Mouse (Mus musculus) small intestine, adult 2 months (tissue): ENCODE data around the gene Sntb2. TPM values are rescaled to one million over a fixed set of nuclear protein-coding genes. Genes with fewer than 3 reads are reported as not detected.

ENCODE experiments used
- H3K27ac ChIP-seq: fragments of 200-500 bp; 2 replicates; pipeline ENCODE4 v1.5.1; 2012; ENCODE audit warnings: low read depth, low read length, control low read depth, inconsistent platforms; ENCODE audit not compliant: insufficient read depth
- H3K27me3 ChIP-seq: fragments of 200-500 bp; 2 replicates; pipeline ENCODE4 v1.6.1; 2012; ENCODE audit warnings: mild to moderate bottlenecking, moderate library complexity, low read length, inconsistent platforms; ENCODE audit not compliant: control insufficient read depth, insufficient read depth
- H3K36me3 ChIP-seq: fragments of 200-500 bp; 2 replicates; pipeline ENCODE4 v1.6.1; 2012; ENCODE audit warnings: mild to moderate bottlenecking, low read length, control low read depth, inconsistent platforms; ENCODE audit not compliant: control insufficient read depth, insufficient read depth
- H3K4me1 ChIP-seq: fragments of 200-500 bp; 2 replicates; pipeline ENCODE4 v1.6.1; 2012; ENCODE audit warnings: low read length, inconsistent platforms, mixed read lengths; ENCODE audit not compliant: control insufficient read depth, insufficient read depth, insufficient read length
- H3K4me3 ChIP-seq: fragments of 200-500 bp; 2 replicates; pipeline ENCODE4 v1.5.1; 2012; ENCODE audit warnings: low read depth, mild to moderate bottlenecking, control low read depth, inconsistent platforms, low read length, moderate library complexity
- CTCF ChIP-seq: fragments of 200-500 bp; IDR thresholded peaks from 2 replicates; pipeline ENCODE4 v1.5.1; 2012; ENCODE audit warnings: low read depth, mild to moderate bottlenecking, control low read depth, inconsistent platforms, low read length, moderate library complexity, mixed read lengths; ENCODE audit not compliant: insufficient replicate concordance, insufficient read length; ENCODE audit errors: extremely low read depth
- POLR2A ChIP-seq: fragments of 200-500 bp; IDR thresholded peaks from 2 replicates; pipeline ENCODE4 v1.6.1; 2012; ENCODE audit warnings: low read depth, mild to moderate bottlenecking, control low read depth, inconsistent platforms, low read length, moderate library complexity
- WGBS: fragments of 180-500 bp; shearing (Covaris S2); methylation state at CpG from one replicate; pipeline ENCODE4 v1.1.7; 2018; 5-methylcytosine and 5-hydroxymethylcytosine counted together
- polyA plus RNA-seq: library from polyadenylated mRNA; depleted of rRNA; stranded (reverse); fragments of >200 nt; gene quantifications from 2 replicates; pipeline ENCODE4 v1.2.3, GENCODE M21; 2012

Sntb2 gene
- polyA plus RNA-seq, 1 experiment: 2.7 TPM

DNA sequence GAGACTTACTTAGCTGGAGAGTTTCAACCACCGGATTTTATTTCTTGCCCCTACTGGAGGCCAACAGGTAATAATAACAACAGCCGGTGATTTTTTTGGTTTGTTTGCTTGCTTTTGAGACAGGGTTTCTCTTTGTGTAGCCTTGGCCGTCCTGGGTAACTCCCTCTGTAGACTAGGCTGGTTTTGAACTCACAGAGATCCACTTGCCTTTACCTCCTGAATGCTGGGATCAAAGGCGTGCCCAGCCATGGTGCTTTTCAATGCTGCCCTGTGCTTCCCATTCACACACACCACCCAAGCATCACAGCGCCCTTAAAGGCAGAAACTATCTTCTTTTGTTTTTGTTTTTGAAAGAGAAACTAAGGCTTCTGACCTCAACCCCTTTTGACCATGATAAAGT lies 5.6 kb upstream of the Sntb2 start:
- Histone ChIP-seq H3K36me3 (no peaks in the 10 kb centered on the region), H3K27me3 (no peaks in the 10 kb centered on the region), H3K4me3 (no peak overlapping the region), H3K27ac (peak overlapping the region; percentile 33), H3K4me1 (peaks cover 3% of the 10 kb centered on the region; the same call in 1 of the 2 replicates)
- TF ChIP-seq CTCF: no peak
- no peak for TF ChIP-seq POLR2A
- WGBS: 79% methylated on average over 5 of the region's 5 CpGs

DNA sequence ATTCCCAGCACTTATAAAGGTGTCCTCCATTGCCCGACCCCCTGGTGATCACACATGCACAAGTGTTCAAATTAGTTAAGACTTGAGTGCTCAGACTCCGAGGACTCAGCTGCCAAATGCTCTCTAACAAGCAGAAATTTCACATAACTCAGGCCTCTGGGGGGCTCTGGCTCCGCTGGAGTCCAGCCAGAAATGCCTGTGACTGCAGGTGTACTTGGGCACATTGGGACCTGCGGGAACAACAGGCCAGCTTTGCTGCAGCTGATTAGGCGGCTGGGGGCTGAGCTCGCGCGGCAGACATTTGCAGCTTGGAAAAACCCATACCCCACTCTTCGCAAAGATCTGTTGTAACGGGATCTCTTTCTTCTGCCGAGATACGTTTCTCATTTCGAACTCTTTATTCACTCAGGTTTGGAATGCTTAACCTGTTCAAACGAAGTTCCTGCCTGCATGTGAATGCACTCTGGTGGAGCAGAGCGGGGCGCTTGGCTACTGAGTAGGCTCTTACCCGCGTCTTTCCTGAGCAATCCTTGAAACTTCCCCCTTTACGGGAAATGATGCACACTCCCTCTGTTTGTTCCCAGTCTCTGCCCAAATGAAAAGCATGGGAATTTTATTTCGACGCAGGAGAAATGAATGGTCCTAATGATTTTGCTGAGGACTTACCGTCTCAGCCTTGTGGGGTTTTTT lies 3.0 kb upstream of the Sntb2 start:
- Histone ChIP-seq H3K27ac (0 out of 2 replicates have a peak overlapping the region, but pooled peaks have one; percentile 15), H3K27me3 (no peaks in the 10 kb centered on the region), H3K4me3 (no peak overlapping the region), H3K36me3 (no peaks in the 10 kb centered on the region), H3K4me1 (peaks cover 2% of the 10 kb centered on the region; the same call in 1 of the 2 replicates)
- WGBS: 38% methylated on average over 22 of the region's 22 CpGs
- TF ChIP-seq POLR2A: no peak
- TF ChIP-seq CTCF: no peak

DNA sequence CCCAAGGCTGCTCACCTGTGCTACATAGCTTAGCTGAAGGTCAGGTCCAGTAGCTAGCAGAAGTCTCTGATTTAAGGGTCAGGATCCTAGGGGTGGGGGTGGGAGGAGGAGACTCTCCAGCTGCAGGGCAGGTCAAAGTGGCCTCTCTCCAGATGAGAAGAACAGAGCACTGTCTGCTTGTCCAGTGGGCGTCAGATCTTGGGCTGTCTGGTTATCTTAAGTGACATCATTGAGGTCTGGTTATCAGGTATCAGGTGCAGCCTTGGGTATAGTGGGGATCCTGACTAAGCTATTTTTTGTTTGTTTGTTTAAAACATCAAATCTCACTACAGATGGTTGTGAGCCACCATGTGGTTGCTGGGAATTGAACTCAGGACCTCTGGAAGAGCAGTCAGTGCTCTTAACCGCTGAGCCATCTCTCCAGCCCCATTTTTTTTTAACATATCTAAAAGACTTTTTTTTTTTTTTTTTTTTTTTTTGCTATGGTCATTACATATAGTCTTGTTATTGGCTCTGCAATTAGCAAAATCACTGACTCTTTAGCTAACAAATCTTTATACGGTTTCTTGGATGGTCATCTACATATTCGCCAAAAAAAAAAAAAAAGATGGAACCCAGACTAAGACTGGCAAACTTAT lies 1.9 kb upstream of the Sntb2 start:
- H3K27me3 ChIP-seq: no peaks in the 10 kb centered on the region
- no peak overlapping the region for H3K27ac ChIP-seq
- H3K4me3 ChIP-seq: no peak overlapping the region
- TF ChIP-seq CTCF (no peak), POLR2A (no peak)
- H3K4me1 ChIP-seq: peaks cover 2% of the 10 kb centered on the region; the same call in 1 of the 2 replicates
- H3K36me3 ChIP-seq: no peaks in the 10 kb centered on the region
- WGBS: 86% methylated on average over 4 of the region's 4 CpGs

DNA sequence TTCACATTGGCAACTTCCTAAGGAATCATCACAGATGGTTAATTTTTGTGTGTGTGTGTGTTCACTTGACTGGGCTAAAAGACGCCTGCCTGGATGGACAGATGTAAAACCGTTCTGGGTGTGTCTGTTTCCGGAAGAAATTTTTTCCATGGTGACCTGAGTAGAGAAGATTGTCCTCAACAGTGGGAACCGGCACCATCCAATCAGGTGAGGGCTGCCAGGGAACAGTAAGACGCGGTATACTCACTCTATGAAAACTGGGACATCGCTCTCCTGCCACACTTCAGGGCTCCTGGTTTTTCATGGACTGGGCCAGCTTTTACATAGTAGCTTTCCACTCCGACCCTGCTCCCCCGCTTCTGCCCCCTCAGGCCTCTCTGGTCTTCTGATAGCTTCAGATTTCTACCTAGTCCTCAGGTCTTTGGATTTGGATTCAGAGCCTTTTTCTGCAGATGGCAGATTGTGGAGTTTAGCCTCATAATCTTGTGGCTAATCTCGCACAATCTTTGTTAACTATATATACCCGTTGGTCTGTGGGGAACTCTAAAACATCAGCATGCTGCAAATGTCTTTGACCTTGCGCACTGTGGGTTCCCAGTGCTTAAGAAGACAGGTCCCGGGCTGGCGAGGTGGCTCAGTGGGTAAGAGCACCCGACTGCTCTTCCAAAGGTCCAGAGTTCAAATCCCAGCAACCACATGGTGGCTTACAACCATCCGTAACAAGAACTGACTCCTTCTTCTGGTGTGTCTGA lies 1.1 kb upstream of the Sntb2 start:
- TF ChIP-seq CTCF (no peak), POLR2A (no peak)

DNA sequence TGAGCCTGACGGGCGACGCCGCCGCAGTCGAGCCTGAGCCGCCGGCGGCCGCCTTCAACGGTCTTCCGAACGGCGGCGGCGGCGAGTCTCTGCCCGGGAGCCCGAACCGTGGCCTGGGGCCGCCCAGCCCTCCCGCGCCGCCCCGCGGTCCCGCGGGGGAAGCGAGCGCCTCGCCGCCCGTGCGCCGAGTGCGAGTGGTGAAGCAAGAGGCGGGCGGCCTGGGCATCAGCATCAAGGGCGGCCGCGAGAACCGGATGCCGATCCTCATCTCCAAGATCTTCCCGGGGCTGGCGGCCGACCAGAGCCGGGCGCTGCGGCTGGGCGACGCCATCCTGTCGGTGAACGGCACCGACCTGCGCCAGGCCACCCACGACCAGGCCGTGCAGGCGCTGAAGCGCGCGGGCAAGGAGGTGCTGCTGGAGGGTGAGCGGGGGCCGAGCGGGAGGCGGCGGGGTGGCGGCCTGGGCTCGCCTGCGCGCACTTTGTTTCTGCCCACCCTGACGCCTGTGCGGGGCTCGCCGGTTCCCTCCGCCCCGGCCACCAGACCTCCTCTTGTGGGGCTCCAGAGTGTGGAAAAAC lies 438 bp downstream of the Sntb2 start:
- Histone ChIP-seq H3K36me3 (no peaks in the 10 kb centered on the region), H3K4me3 (peak overlapping the region; percentile 88), H3K27me3 (no peaks in the 10 kb centered on the region), H3K27ac (peak overlapping the region; percentile 68), H3K4me1 (peaks cover 2% of the 10 kb centered on the region; the same call in 1 of the 2 replicates)
- TF ChIP-seq CTCF (no peak), POLR2A (no peak)
- WGBS: under 1% methylated on average over 75 of the region's 76 CpGs

More for the DNA sequence above, 1.1 kb upstream of the Sntb2 start:
- Histone ChIP-seq H3K27ac (no peak overlapping the region), H3K27me3 (no peaks in the 10 kb centered on the region), H3K4me1 (peaks cover 2% of the 10 kb centered on the region; the same call in 1 of the 2 replicates), H3K36me3 (no peaks in the 10 kb centered on the region), H3K4me3 (no peak overlapping the region)
- 77% methylated on average over 16 of the region's 16 CpGs for WGBS

DNA sequence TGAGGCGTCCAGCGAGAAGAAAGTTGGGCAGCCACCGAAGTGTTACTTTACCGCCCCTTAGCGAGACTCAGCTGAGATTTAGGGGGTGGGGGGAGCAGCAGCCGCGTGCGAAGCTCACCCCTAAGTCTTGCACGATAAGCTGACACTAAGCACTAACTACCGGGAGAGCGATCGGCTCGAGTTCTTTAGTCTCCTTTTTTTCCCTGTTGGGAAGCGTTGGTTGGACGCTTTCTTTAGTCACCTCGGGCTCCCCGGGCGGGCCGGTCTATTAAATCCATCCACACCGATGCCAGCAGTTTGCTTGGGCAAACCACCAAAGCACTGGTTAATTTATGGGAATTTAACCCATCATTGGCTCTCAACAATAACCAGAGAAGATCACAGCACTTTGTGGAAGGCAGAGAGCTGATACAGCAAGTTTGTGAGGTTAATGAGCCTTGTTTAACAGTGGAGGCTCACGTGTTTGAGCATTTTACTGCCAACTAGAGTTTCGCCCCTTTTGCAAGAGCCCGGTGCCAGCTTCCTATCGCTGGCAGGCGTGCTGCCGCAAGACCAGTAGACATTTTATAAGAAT lies 1.0 kb downstream of the Sntb2 start:
- peaks cover 2% of the 10 kb centered on the region; the same call in 1 of the 2 replicates for H3K4me1 ChIP-seq
- WGBS: under 1% methylated on average over 26 of the region's 26 CpGs
- TF ChIP-seq POLR2A: no peak
- no peak for TF ChIP-seq CTCF
- H3K27me3 ChIP-seq: no peaks in the 10 kb centered on the region
- H3K4me3 ChIP-seq: peak overlapping the region; percentile 88
- peak overlapping the region; percentile 68; the same call in 1 of the 2 replicates for H3K27ac ChIP-seq
- H3K36me3 ChIP-seq: no peaks in the 10 kb centered on the region
